Mouse (Mus musculus): ENCODE measurements around the gene Hivep3. TPM values are rescaled to one million over a fixed set of nuclear protein-coding genes. Genes with fewer than 3 reads are reported as not detected.
A peak's percentile ranks its signal among the peaks of the same experiment; 100 is the strongest.

Gene Hivep3
- polyA plus RNA-seq, 2 experiments: 3.8 to 5.1 TPM

DNA sequence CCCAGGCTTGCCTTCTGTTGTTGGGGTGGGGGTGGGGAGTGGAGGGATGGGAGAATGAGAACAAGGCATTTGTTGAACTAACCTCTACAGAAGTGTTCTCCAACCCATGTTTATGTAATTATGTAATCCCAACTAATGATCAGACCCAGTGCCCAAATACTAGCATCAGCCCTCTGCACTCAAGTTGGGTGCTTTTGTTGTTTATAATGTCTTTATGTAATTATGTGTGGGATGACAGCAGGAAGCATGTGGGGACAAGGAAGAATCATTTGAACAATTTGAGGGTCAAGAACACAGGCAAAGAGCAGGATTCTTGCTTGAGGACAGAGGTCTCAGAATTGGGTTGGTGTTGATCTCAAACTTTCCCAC, 82.2 kb downstream of the Hivep3 start:
- H3K4me2 ChIP-seq (replicated peaks; ENCODE audit: low read depth, low read length, severe bottlenecking): no peak overlapping the region
- no peak overlapping the region for H3K9ac ChIP-seq (ENCODE audit: low read depth, low read length, severe bottlenecking)
- TF ChIP-seq POLR2A (IDR thresholded peaks at IDR 0.05; ENCODE audit: borderline replicate concordance, extremely low read depth, insufficient read depth, insufficient read length): no peak
- H3K9me3 ChIP-seq (ENCODE audit: control insufficient read depth, low read length): no peaks in the 10 kb centered on the region
- no peak overlapping the region for H3K27ac ChIP-seq (replicated peaks; ENCODE audit: low read depth, low read length)
- no peak for ATAC-seq (ENCODE audit: low FRiP score, low read depth)
- peaks cover 32% of the 10 kb centered on the region for H3K27me3 ChIP-seq (ENCODE audit: control insufficient read depth, insufficient read depth, low read length)
- DNase-seq (ENCODE audit: low spot score): no peak
- no peaks in the 10 kb centered on the region for H3K36me3 ChIP-seq (ENCODE audit: control insufficient read depth, insufficient read depth, low read length)
- peaks cover 4% of the 10 kb centered on the region for H3K4me1 ChIP-seq (ENCODE audit: control insufficient read depth, insufficient read depth, low read length)
- no peak overlapping the region for H3K4me3 ChIP-seq (replicated peaks; ENCODE audit: low read length)

GRCm38 (mm10) chr4:119816620-119817356, 83.2 kb downstream of the Hivep3 start:
- Histone ChIP-seq H3K4me2 (replicated peaks; ENCODE audit: low read depth, low read length, severe bottlenecking) (no peak overlapping the region), H3K27me3 (ENCODE audit: control insufficient read depth, insufficient read depth, low read length) (peaks cover 32% of the 10 kb centered on the region), H3K9me3 (ENCODE audit: control insufficient read depth, low read length) (no peaks in the 10 kb centered on the region), H3K27ac (replicated peaks; ENCODE audit: low read depth, low read length) (no peak overlapping the region), H3K4me1 (ENCODE audit: control insufficient read depth, insufficient read depth, low read length) (peaks cover 4% of the 10 kb centered on the region), H3K9ac (ENCODE audit: low read depth, low read length, severe bottlenecking) (no peak overlapping the region), H3K4me3 (replicated peaks; ENCODE audit: low read length) (no peak overlapping the region), H3K36me3 (ENCODE audit: control insufficient read depth, insufficient read depth, low read length) (no peaks in the 10 kb centered on the region)
- 55% methylated on average over 7 of the region's 7 CpGs for WGBS
- peak; percentile 29 for DNase-seq (ENCODE audit: low spot score)
- ATAC-seq (ENCODE audit: low FRiP score, low read depth): no peak
- TF ChIP-seq POLR2A (IDR thresholded peaks at IDR 0.05; ENCODE audit: borderline replicate concordance, extremely low read depth, insufficient read depth, insufficient read length): no peak

DNA sequence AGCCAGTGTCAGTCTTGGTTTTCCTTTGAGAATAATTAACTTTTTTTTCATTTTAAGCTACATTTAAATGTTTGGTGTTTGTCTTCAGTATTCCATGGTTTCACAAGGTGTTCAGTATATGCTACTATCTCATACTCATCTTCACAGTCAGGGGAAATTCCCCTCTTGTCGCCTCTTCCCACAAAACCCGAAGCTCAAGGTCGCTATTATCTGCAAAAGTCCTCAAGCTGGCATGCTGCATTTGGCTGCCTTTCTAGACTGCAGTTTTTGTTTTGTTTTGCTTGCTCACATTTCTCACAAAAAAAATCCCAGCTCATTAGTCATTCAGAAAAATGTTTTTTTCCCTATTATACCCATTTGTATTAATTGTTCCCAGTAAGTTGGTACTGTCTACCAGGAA, 92.4 kb downstream of the Hivep3 start:
- H3K9me3 ChIP-seq (ENCODE audit: control insufficient read depth, low read length): no peaks in the 10 kb centered on the region
- no peaks in the 10 kb centered on the region for H3K27me3 ChIP-seq (ENCODE audit: control insufficient read depth, insufficient read depth, low read length)
- no peaks in the 10 kb centered on the region for H3K36me3 ChIP-seq (ENCODE audit: control insufficient read depth, insufficient read depth, low read length)
- ATAC-seq (ENCODE audit: low FRiP score, low read depth) (no peak), DNase-seq (ENCODE audit: low spot score) (no peak)
- no peaks in the 10 kb centered on the region for H3K4me1 ChIP-seq (ENCODE audit: control insufficient read depth, insufficient read depth, low read length)
- no peak overlapping the region for H3K4me3 ChIP-seq (replicated peaks; ENCODE audit: low read length)
- no peak overlapping the region for H3K27ac ChIP-seq (replicated peaks; ENCODE audit: low read depth, low read length)
- no peak overlapping the region for H3K4me2 ChIP-seq (replicated peaks; ENCODE audit: low read depth, low read length, severe bottlenecking)
- no peak overlapping the region for H3K9ac ChIP-seq (ENCODE audit: low read depth, low read length, severe bottlenecking)
- 80% methylated on average over 3 of the region's 3 CpGs for WGBS
- no peak for TF ChIP-seq POLR2A (IDR thresholded peaks at IDR 0.05; ENCODE audit: borderline replicate concordance, extremely low read depth, insufficient read depth, insufficient read length)

DNA sequence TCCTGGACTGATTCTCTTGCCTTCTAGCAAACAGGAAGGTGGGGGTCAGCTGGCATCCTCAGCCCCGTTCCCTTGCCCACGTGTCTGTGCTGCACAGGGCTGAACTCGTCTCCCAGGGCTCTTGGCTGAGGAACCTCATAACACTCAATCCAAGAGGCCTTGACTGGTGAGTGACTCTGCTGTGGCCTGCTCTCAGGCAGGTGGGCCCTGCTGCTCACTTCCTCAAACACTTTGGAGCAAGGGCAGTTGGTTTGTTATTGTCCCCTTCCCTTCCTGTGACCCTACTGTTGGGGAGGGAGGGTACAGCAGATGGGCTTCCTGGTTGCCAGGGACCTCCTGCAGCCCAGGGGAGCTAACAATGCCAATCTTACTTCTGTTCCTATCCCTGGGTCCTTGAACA, 94.8 kb downstream of the Hivep3 start:
- H3K27me3 ChIP-seq (ENCODE audit: control insufficient read depth, insufficient read depth, low read length): no peaks in the 10 kb centered on the region
- 58% methylated on average over 3 of the region's 3 CpGs for WGBS

GRCm38 (mm10) chr4:119828996-119829395, 95.4 kb downstream of the Hivep3 start:
- WGBS: 75% methylated on average over 4 of the region's 4 CpGs

More for the DNA sequence above, 94.8 kb downstream of the Hivep3 start:
- H3K9ac ChIP-seq (ENCODE audit: low read depth, low read length, severe bottlenecking): no peak overlapping the region
- no peak overlapping the region for H3K4me3 ChIP-seq (replicated peaks; ENCODE audit: low read length)
- no peaks in the 10 kb centered on the region for H3K36me3 ChIP-seq (ENCODE audit: control insufficient read depth, insufficient read depth, low read length)
- no peaks in the 10 kb centered on the region for H3K4me1 ChIP-seq (ENCODE audit: control insufficient read depth, insufficient read depth, low read length)
- no peak for TF ChIP-seq POLR2A (IDR thresholded peaks at IDR 0.05; ENCODE audit: borderline replicate concordance, extremely low read depth, insufficient read depth, insufficient read length)
- no peak overlapping the region for H3K27ac ChIP-seq (replicated peaks; ENCODE audit: low read depth, low read length)
- DNase-seq (ENCODE audit: low spot score): no peak
- H3K4me2 ChIP-seq (replicated peaks; ENCODE audit: low read depth, low read length, severe bottlenecking): no peak overlapping the region
- no peaks in the 10 kb centered on the region for H3K9me3 ChIP-seq (ENCODE audit: control insufficient read depth, low read length)
- no peak for ATAC-seq (ENCODE audit: low FRiP score, low read depth)

More at GRCm38 (mm10) chr4:119828996-119829395, 95.4 kb downstream of the Hivep3 start:
- ATAC-seq (ENCODE audit: low FRiP score, low read depth): no peak
- no peak for DNase-seq (ENCODE audit: low spot score)
- H3K9me3 ChIP-seq (ENCODE audit: control insufficient read depth, low read length): no peaks in the 10 kb centered on the region
- H3K4me1 ChIP-seq (ENCODE audit: control insufficient read depth, insufficient read depth, low read length): no peaks in the 10 kb centered on the region
- no peaks in the 10 kb centered on the region for H3K36me3 ChIP-seq (ENCODE audit: control insufficient read depth, insufficient read depth, low read length)
- no peak overlapping the region for H3K4me2 ChIP-seq (replicated peaks; ENCODE audit: low read depth, low read length, severe bottlenecking)
- TF ChIP-seq POLR2A (IDR thresholded peaks at IDR 0.05; ENCODE audit: borderline replicate concordance, extremely low read depth, insufficient read depth, insufficient read length): no peak
- H3K27me3 ChIP-seq (ENCODE audit: control insufficient read depth, insufficient read depth, low read length): no peaks in the 10 kb centered on the region
- H3K4me3 ChIP-seq (replicated peaks; ENCODE audit: low read length): no peak overlapping the region
- H3K9ac ChIP-seq (ENCODE audit: low read depth, low read length, severe bottlenecking): no peak overlapping the region
- no peak overlapping the region for H3K27ac ChIP-seq (replicated peaks; ENCODE audit: low read depth, low read length)
